Mouse (Mus musculus): ENCODE data around the gene Hist1h4b. TPM values are rescaled to one million over a fixed set of nuclear protein-coding genes. Genes with fewer than 3 reads are reported as not detected.
"Not testable (repeated sequence)": the region's sequence is repeated elsewhere in the genome, so short reads cannot be mapped to it uniquely, and the experiment has no call there.

Hist1h4b gene
- 0.75 and 0.94 TPM in 2 replicates for polyA plus RNA-seq (2012; rRNA removed)

DNA sequence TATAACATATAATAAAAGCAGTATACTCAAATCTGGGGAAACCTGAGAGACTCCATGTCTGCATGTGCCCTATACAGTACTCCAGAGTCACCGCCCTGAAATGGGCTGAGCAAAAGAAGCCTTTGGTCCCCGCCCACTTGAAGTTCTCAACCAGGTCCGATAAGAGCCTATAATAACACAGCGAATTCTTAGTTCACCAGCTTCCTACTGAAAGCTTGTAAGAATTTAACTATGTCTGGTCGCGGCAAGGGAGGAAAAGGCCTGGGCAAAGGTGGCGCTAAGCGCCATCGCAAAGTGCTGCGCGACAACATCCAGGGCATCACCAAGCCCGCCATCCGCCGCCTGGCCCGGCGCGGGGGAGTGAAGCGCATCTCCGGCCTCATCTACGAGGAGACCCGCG lies at the start of gene Hist1h4b:
TSS of gene Hist1h4b (plus strand) at position 224 of the 400 bp plus-strand sequence.
- no peak for DNase-seq (ENCODE audit: low spot score)

DNA sequence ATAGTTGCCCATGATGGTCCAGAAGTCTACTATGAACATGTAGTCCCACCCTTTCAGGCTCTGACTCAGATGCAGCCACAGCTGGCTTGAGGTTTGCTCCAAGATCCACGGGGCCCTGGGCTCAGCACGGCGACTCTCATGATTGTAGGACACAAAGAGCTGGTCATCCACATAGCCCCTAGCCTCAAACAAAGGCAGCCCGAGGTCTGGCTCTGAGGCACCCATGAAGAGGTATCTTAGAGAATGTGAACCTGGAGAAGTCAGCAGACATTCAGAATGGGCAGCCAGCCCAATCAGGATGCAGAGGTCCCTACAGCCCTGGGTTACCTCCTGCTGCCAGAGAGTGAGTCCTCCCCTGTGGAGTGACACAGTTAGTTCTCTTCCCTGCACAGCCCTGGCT lies 48.8 kb upstream of the Hist1h4b start:
- no peak for DNase-seq (ENCODE audit: low spot score)

DNA sequence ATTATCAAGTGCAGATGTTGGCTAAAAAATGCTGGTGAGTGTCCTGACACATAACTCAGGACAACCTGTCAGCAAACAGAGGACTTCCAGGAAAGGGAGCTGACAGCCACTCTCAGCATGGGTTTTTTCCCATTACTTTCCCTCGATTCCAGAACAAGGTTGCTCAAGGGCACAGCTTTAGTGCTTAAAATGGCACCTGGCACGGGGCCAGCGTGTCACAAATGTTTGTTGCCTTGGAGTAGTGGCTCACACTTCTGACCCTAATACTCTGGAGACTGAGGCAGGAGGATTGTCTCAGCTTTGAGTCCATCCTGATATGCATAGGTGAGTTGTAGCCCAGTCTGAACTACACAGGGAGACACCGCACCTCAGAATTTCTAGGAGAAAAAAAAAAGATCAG lies 48.2 kb upstream of the Hist1h4b start:
- no peak for DNase-seq (ENCODE audit: low spot score)

DNA sequence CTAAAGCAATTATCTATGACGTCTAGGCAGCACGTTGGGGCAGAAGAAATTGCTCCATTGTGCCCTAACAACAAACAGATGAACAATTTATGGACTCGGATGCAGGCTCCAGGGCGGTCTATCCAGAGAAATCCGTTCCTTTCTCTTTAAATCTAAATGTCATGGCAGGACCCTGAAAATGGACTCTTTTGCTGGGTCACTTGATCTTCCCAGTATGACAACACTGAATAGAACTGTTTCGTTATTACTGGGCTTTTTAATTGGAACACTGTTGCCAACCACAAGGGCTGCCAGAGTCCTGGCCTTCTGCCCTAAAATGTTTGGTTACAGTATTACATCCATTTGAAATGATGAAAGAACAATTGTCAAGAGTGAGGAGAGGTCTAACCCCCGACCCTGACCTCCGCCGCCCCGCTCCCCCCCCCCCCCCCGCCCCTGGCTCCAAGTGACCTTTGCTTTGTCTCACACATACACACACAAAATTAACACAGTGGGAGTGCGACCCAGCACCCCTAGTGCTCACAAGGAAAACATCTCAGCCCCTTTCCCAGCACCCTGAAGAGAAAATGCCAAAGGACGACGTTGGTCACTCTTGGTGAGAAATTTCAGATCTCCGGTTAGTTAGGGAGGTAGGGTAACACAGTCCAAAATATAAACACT lies 47.0 kb upstream of the Hist1h4b start:
- DNase-seq (ENCODE audit: low spot score), result no peak

DNA sequence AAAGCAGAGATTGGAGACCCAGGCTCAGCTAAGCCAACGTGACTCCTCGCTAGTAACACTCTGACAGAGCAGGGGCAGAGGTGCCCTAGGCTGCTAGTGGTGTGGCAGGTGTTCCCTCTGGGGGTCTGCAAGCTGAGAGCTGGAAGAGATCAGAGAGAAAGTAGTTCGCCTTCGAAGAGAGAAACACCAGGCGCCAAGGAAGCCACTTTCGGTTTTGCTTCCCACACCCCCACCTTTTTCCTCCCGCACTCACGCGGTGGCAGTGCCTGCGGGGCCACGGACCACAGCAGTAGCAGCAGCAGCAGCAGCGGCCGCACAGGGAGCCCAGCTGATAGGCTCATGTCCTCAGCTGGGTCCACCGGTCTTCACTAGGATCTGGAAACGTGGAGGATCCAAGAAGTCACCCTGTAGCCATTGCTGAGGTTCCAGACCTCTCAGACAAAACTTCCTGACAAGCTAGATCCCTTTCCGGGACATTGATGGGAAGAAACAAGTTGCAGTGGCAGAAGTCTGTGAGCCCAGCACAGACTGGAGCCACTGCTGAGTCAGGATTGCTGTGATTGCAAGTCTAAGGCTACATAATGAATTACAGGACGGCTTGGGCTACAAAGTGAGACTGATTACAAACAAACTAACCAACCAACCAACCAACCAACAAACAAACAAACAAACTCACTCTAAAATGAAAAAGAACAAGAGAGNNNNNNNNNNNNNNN lies 46.3 kb upstream of the Hist1h4b start, which contains the start of gene Hfe:
TSS of gene Hfe (minus strand) at position 481 of the 716 bp plus-strand sequence.
- peak; percentile 34 for DNase-seq (ENCODE audit: low spot score)

DNA sequence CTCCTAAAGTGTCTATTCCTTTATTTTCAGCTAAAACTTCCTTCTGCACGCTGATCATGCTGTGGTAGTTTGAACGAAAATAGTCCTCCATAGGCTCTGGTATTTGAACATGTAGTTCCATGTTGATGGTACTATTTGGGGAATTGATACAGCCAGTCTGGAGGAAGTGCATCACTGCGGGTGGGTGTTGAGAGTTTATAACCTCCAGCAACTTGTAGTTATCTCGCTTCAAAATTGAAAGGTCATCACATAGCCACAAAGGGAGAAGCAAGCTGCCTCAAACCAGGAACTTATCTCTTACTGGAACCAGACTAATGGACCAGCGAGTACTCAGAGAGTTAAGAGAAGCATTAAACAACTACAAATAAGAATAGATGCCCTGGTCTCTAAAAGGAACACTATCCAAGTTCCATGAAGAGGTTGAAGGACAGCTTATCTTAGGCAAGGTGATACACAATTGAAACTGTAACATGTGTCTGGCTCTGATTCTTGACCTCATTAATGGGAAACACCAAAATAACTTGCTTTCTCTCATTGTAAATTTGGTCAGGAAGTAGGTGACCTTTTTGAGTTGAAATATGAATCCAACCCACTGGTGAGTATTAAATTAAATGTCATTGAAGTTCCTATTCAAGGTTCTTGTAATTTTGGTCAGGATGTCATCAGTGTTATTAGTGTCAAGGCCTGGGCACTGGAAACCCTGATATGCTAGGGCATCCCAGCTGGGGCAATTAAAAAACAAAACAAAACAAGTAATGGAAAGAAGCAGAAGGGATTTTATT lies 40.4 kb upstream of the Hist1h4b start:
- no peak for DNase-seq (ENCODE audit: low spot score)

DNA sequence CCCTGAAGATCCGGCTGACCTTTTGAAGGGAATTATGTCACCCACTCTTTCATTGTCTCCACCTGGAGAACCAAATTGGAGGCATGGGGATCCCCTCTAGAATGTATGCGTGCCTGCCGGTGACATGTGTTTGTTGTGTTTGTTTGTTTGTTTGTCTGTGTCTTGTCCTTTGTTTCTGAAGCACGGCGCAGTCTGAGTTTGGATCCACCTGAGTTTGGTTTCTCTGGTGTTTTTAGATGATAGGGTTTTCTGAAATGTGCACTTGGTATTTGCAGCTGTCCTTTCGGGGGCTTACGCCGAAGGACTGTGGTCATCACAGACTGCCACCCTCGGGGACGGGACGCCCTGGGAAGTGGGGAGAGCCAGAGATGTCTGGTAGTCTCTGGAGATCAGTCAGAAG lies 39.6 kb upstream of the Hist1h4b start:
- DNase-seq (ENCODE audit: low spot score), result no peak

DNA sequence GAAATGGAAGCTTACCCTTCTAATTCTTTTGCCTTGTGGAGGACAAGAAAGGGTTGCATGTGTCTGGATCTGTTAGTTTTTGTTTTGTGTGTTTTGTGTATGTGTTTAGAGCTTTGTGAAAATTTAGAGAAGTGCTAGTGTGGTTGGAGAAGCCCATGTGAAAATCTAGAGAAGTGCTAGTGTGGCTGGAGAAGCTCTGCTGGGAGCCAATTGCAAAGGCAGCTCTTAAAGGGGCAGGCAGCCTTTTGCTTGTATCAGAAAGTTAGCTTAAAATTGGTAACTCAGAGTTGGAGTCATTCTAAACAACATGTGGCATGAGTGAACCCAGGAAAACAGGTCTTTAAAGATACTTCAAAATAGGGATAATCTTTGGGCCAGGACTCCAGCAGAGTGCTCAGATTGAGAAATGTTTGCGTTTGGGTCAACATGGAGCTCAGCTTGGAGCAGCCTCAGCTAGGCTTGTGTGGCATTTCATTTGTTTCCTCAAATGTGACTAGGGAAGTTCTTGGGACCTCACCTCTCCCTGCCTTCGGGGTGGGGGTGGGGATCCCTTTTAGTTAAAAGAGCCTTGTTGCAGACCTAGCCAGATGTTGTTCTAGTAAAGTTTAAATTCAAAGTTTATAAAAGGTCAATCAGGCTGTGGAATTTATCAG lies 39.1 kb upstream of the Hist1h4b start:
- DNase-seq (ENCODE audit: low spot score), result not testable (repeated sequence)

DNA sequence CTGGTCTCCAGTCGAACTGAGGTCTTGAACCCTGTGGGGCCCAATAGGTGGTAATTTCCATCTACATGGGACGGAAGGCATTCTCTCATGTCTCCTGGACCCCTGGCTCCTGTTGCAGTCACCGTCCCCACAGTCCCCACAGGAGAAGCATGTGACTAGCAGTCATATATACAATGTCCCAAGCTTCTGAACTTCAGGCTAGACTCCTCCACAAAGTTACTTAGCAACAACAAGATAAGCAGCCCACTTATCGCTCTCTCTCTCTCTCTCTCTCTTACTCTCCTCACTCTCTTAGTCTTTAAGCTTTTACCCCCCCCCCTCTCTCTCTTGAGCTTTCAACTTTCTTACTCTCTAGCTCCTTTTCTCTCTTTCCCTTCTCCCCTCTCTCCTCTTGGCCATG lies 32.6 kb upstream of the Hist1h4b start:
- no peak for DNase-seq (ENCODE audit: low spot score)

DNA sequence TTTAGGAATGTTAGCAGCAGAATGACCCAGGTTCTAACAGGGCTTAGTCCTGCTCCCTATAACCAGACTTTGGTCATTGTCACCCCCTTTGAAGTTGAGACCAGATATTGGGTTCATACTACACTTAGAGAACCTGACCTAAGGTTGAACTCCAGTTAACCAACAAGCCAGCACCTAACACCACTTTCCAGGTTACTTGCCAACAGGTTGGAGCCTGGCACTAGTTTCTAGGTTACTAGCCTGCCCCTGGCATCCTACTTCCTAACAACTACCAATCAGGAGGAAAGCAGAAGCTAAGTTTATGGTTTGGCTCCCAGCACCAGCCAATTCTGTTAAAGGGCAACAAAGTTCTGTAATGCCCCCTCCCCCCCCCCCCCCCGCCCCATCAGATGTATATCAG lies 31.6 kb upstream of the Hist1h4b start:
- DNase-seq (ENCODE audit: low spot score), result no peak

DNA sequence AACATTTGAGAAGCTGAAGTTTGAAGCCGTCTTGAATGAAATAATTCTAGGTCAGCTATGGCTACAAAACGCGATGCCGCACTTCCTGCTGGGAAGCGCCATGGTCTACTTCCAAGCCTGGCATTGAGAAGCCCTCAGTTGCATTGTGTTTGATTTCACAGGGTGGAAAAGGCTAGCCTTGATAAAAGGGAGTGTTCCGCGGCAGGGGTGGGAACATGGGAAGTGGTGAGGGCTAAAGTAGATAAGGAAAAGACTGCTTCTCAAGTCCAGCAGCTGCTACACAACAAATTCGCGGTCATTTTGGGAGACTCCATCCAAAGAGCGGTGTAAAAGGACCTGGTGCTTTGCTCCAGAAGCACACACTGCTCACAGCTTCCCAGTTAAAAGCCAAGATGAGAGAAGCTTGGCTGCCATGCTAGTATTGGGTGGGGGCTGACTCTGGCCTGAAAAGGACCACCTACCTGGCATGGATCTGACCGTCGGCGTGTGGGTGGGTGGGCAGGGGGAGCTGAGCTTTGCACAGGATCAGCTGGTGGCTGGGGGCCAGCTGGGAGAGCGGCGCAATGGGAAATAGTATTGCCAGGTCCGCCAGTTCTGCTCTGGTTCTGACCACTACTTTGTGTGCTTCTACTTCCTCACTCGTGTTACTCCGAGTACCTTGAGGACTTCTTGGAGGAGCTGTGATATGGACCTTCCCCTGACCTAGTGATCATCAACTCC lies 28.2 kb upstream of the Hist1h4b start:
- no peak for DNase-seq (ENCODE audit: low spot score)

DNA sequence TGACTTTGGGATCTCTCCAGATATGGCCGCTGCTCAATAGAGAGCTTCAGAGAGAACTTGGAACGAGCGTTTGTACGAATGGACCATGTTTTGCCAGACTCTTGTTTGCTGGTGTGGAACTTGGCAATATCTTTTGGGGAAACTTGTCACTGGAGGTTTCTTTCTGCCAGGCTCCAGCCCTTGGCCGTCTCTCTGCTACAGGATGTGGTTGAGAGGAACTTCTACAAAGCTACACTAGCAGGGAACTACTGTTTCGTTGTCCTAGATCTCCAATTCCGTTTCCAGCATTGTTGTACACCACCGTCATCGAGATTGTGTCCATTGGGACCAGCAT lies 27.7 kb upstream of the Hist1h4b start:
- no peak for DNase-seq (ENCODE audit: low spot score)

DNA sequence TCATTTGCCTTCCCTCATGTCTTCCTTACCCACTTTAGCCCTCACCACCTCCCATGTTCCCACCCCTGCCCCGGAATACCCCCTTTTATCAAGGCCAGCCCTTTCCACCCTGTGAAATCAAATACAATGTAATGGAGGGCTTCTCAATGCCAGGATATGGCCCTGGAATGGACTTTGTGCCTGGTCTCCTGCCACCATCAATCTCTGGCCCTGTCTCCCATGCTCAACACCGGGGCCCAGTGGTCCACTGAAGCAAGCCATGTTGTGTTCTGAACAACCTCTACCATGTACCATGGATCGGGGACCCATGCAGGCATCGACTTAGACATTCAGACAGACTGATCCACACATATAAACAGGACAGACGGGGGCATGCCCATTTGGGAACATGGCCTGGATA lies 27.1 kb upstream of the Hist1h4b start:
- DNase-seq (ENCODE audit: low spot score), result no peak

DNA sequence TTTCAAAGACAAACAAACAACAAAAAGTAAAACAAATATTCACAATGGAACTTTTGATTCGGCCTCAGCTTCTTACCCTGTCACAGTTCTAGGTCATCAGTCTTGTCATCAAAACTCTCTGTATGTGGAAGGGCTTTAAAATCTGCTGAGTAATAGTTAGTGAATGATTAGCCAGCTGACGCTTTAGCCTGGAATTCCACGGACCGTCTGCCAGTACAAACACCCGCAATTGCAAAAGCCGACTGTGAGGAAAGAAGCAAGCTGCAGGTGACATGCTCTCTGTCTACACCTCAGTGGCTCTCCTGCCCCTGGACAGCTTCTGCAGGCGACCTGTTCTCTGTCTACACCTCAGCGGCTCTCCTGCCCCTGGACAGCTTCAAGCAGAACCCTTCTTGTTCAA lies 26.3 kb upstream of the Hist1h4b start:
- no peak for DNase-seq (ENCODE audit: low spot score)

DNA sequence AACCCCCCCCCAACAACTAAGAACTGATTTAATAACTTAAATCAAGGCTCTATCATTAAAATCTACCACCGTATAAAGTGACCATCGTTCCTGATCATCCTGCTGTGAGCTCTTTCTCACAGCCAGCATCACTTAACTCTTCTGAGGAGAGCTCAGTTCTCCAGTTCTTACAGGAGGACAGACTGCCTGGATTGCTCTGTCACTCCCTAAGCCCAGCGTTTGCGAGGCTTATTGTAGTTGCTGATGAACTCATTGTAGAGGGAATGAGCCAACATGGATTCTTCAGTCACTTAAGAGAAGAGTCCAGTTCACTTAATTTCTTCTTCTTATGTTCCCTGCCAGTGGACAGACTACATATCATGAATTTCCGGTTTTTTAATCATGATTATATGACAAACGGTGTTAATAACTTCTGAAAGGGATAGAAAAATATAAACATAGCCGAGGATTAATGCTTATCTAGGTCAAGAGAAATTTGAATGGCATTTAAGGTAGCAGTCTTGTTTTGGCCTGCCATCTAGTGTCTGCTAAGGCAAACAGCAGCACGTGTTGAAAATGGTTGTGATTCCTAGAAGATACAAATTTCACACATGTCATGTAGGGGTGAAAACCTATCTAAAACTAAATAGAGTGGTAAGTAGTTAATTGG lies 24.5 kb upstream of the Hist1h4b start:
- DNase-seq (ENCODE audit: low spot score), result no peak

DNA sequence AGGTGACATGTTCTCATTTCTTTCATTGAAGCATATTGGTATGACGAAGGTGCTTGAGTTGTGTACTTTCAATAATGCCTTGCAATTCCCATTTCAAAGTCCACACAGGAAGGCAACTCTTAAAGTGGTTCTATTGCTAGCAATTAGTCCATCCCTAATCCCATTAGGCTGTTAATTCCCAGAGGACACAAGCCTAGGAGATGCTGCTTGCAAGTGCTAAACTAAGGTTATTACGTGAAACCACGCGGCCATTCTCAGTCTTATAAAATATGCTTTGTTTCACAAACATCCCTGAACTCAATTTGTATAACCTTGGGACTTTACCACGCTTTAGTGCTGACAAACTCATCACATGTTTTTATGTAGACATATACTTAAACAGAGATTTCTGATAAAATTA lies 19.7 kb upstream of the Hist1h4b start:
- DNase-seq (ENCODE audit: low spot score), result no peak

DNA sequence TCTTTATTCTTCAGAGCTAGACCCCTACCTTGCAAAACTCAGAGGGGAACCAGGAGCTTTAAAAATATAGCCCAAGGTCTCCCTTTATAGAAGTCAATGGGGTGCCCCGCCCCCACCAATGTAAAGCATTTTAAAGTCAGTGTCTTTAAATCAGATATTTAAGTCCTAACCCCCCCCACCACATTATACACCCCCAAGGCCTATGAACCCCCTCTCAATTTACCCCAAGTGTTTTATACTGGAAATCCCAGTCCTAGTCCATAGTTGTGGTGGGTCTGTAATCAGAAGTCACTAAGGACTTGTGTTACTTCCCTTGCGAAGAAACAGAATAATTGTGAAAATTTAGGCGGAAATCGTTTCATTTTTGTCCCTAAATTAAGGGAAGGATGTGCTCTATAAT lies 18.8 kb upstream of the Hist1h4b start:
- no peak for DNase-seq (ENCODE audit: low spot score)

DNA sequence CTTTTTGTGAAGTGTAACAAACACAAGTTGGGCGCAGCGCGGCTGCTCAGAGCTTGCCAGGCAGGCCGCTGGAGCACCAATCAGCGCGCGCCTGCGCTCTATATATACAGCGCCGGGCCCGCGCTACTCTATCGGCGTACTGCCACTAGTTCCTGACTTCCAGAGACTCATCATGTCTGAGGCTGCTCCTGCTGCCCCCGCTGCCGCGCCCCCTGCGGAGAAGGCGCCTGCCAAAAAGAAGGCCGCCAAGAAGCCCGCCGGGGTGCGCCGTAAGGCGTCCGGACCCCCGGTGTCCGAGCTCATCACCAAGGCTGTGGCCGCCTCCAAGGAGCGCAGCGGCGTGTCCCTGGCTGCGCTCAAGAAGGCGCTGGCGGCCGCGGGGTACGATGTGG lies 18.1 kb upstream of the Hist1h4b start, which contains the start of gene Hist1h1c:
TSS of gene Hist1h1c (plus strand) at position 132 of the 392 bp plus-strand sequence.
- peak; percentile 94 for DNase-seq (ENCODE audit: low spot score)

DNA sequence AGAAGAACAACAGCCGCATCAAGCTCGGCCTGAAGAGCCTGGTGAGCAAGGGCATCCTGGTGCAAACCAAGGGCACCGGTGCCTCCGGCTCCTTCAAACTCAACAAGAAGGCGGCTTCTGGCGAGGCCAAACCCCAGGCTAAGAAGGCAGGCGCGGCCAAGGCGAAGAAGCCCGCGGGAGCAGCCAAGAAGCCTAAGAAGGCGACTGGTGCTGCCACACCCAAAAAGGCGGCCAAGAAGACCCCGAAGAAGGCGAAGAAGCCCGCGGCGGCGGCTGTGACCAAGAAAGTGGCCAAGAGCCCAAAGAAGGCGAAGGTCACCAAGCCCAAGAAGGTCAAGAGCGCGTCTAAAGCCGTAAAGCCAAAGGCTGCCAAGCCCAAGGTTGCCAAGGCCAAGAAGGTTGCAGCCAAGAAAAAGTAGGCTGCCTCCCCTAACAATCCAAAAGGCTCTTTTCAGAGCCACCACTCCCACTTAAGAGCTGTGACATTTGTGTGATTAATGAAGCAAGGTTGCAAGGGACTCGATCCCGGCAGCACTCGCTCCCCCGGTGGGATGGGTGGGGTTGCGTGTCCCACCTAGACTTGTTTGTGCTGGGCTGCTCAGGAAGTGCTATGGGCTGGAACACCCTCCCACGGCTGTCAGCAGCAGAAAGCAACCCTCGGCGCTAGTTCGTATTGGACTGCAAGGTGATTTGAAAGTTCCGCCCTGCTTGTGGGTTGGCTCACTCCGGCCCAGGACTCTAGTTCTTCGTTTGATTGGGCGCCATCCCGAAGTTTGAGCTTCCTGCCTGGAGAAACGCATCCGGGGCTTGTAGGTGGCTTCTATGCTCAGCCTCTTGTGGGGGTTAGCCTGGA lies 17.5 kb upstream of the Hist1h4b start:
- DNase-seq (ENCODE audit: low spot score), result peak; percentile 84

DNA sequence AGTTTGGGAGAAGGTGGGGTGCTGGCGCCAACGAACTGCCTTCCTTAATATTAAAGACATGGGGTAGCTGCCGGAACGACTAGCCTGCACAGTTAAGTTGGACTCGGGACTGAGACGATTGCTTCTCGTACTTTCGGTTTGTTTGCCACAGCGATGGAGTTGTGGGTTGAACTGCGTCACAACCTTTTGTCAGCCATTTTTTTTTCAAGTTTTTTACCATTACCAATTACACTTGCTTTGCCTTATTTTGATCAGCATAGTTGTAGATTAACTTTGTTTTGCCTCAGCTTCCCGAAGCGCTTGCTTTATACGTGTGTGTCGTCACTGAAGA lies 16.9 kb upstream of the Hist1h4b start:
- no peak for DNase-seq (ENCODE audit: low spot score)
